Mouse (Mus musculus): Measurements from ENCODE around the gene Ctps.

GRCm38 (mm10) chr4:120517335-120517734 lies 52.7 kb downstream of the Ctps start:
- TF ChIP-seq CTCF (IDR thresholded peaks at IDR 0.05; ENCODE audit: low read depth) (no peak), EP300 (IDR thresholded peaks at IDR 0.05; ENCODE audit: low read depth) (no peak)
